Mouse (Mus musculus) midbrain, postnatal 0 days (tissue): ENCODE results near the gene Kmt2e. TPM values are rescaled to one million over a fixed set of nuclear protein-coding genes. Genes with fewer than 3 reads are reported as not detected.

Source experiments
- ATAC-seq: fragments of 200-750 bp; cut with Nextera tagmentation; 2 replicates; pipeline ENCODE4 v1.8.0; 2017; ENCODE audit warnings: moderate number of reproducible peaks, mild to moderate bottlenecking, moderate TSS enrichment, moderate library complexity; ENCODE audit not compliant: low FRiP score
- DNase-seq: peaks from one replicate; pipeline ENCODE4 v3.0.0-alpha.2; 2015; ENCODE audit warnings: low spot score
- H3K27ac ChIP-seq: fragments of 300-500 bp; sonication (generic); 2 replicates; pipeline ENCODE4 v1.5.1; 2014; ENCODE audit warnings: low read depth, mild to moderate bottlenecking, low read length, mixed read lengths
- H3K27me3 ChIP-seq: fragments of 300-500 bp; sonication (generic); 2 replicates; pipeline ENCODE4 v1.6.1; 2014; ENCODE audit warnings: low read length, control low read depth, mixed read lengths; ENCODE audit not compliant: insufficient read depth
- H3K36me3 ChIP-seq: fragments of 300-500 bp; sonication (generic); 2 replicates; pipeline ENCODE4 v1.6.1; 2014; ENCODE audit warnings: low read length, control low read depth, mixed read lengths; ENCODE audit not compliant: insufficient read depth
- H3K4me1 ChIP-seq: fragments of 300-500 bp; sonication (generic); 2 replicates; pipeline ENCODE4 v1.6.1; 2014; ENCODE audit warnings: mild to moderate bottlenecking, control low read depth, antibody characterized with exemption, low read length, mixed read lengths; ENCODE audit not compliant: insufficient read depth
- H3K4me2 ChIP-seq: fragments of 300-500 bp; sonication (generic); 2 replicates; pipeline ENCODE4 v1.6.1; 2014; ENCODE audit warnings: low read depth, mild to moderate bottlenecking, low read length, mixed read lengths; ENCODE audit not compliant: poor library complexity, severe bottlenecking
- H3K4me3 ChIP-seq: fragments of 300-500 bp; sonication (generic); 2 replicates; pipeline ENCODE4 v1.5.1; 2014; ENCODE audit warnings: low read depth, mild to moderate bottlenecking, low read length, moderate library complexity
- H3K9ac ChIP-seq: fragments of 300-500 bp; sonication (generic); replicated peaks from 2 replicates; pipeline ENCODE4 v1.6.1; 2014; ENCODE audit warnings: mild to moderate bottlenecking, low read length, moderate library complexity, mixed read lengths; ENCODE audit not compliant: poor library complexity, severe bottlenecking
- H3K9me3 ChIP-seq: fragments of 300-500 bp; sonication (generic); 2 replicates; pipeline ENCODE4 v1.6.1; 2016; ENCODE audit warnings: low read length, control low read depth
- CTCF ChIP-seq: IDR thresholded peaks from 2 replicates; pipeline ENCODE4 v1.5.1; 2016; ENCODE audit warnings: antibody characterized with exemption, mild to moderate bottlenecking
- WGBS: fragments of 180-500 bp; shearing (Covaris S2); extraction: QIAGEN DNeasy Blood & Tissue Kit; methylation state at CpG from one replicate; pipeline ENCODE4 v1.1.7; 2014; 5-methylcytosine and 5-hydroxymethylcytosine counted together
- polyA plus RNA-seq: library from polyadenylated mRNA; unstranded; fragments of >200 nt; fragmentation: Nextera tagmentation; extraction: Ambion mirVana; gene quantifications from 2 replicates; pipeline ENCODE4 v1.2.1, GENCODE M21; 2015
- total RNA-seq: library from RNA; depleted of rRNA; stranded (reverse); fragments of >200 nt; gene quantifications from 2 replicates; pipeline ENCODE4 v1.2.3, GENCODE M21; 2014

The Kmt2e gene
- total and polyA plus RNA-seq, 2 experiments from 2014 or later, result 49.3 to 144 TPM

DNA sequence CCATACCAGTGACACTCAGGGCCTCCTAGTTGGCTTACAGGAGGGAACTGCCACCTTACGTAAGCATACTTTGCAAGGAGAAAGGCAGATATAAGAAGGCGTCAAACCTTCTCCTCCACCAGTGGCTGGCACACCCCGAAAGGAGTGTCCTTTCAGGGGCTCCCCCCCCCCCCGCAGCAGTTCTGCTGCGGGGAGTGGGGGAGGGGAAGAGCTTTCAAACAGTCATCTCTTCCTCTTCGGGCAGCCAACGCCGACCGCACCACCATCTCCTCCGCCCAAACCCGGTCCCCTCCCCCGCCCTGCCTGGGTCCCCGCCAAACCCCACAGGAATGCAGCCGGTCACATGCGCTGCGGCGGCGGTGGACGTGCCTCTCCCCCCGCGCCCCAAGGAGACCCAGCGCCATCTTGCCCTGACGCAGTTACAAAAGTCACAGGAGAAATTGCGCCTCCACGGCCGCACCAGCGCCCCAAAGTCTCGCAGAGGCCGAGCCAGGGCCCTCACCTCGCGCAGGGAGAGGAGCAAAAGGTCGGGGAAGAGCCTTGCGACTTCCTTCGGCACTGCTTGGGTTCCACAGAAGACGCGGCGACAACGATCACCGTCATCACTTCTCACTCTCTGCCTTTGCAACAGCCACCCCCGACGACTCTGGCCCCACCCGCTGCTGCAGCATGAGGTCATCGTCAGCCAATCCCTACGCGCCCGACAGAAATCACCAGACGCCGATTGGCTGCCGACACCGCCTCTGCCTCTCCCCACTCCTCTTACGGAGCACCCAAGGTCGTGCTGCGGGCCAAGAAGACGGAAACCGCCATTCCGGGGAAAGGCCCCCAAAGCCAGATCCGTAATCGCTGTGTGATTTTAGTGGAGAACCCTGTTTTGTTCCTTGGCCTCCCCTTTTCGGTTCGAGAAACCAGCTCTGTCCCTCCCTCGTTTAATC, 1.3 kb upstream of the Kmt2e start:
- Histone ChIP-seq H3K27me3 (no peaks in the 10 kb centered on the region), H3K4me1 (no peaks in the 10 kb centered on the region; the same call in 1 of the 2 replicates), H3K27ac (peak overlapping the region; percentile 100), H3K9ac (peak overlapping the region; percentile 93), H3K4me3 (peak overlapping the region; percentile 95), H3K36me3 (no peaks in the 10 kb centered on the region), H3K9me3 (no peaks in the 10 kb centered on the region), H3K4me2 (peak overlapping the region; percentile 80)
- DNase-seq (peak; percentile 99), ATAC-seq (peak; percentile 92)
- no peak for TF ChIP-seq CTCF
- WGBS, result under 1% methylated on average over 57 of the region's 61 CpGs

DNA sequence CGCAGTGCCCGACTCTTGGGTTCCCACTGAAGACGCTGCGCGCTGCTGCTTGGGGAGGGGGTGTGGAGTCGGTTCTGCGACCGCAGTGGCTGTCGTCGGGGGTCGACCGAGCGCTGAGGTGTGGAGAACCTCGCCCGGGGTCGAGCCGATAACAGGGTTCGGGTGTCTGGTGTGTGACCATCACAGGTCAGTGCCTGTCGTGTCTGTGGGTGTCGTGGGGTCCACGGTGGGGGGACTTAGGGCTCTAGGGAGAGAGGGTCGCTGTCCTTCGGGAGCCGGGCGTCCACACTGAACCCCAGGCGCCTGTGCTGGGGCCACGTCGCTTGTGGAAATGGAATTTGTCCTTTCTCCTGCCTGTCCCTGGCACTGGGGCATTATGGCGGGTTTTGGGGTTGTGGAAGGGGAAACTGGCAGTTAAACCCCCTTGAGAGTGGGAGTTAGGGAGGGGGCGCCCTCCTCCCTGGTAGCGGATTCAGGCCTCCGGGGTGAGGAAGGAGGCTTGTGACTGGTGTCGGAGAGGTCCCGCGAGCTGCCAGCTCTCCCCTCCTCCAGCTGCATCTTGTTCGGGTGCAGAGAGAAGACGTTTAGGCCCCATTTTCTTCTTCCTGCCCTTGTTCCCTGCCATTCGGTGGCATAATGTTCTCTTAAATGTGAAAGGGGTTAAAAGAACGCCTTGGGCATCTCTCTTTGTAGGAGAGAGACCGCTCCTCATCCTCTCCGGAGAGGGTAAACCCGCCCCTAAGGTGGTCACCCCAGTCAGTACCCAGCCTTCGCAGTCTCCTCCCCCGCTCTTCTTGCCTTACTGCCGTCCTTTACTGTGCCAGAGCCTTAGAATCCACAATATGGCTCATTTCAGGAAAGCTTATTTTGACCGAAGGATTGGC, 599 bp downstream of the Kmt2e start:
- H3K27me3 ChIP-seq, result no peaks in the 10 kb centered on the region
- WGBS, result 0% methylated on average over 42 of the region's 46 CpGs
- ATAC-seq (peak; percentile 0; the same call in 1 of the 2 replicates), DNase-seq (peak; percentile 72)
- peak overlapping the region; percentile 100 for H3K27ac ChIP-seq
- peak overlapping the region; percentile 93 for H3K9ac ChIP-seq
- no peaks in the 10 kb centered on the region for H3K36me3 ChIP-seq
- no peak for TF ChIP-seq CTCF
- no peaks in the 10 kb centered on the region for H3K9me3 ChIP-seq
- peaks cover 4% of the 10 kb centered on the region; the same call in 1 of the 2 replicates for H3K4me1 ChIP-seq
- H3K4me3 ChIP-seq, result peak overlapping the region; percentile 95
- peak overlapping the region; percentile 80 for H3K4me2 ChIP-seq

DNA sequence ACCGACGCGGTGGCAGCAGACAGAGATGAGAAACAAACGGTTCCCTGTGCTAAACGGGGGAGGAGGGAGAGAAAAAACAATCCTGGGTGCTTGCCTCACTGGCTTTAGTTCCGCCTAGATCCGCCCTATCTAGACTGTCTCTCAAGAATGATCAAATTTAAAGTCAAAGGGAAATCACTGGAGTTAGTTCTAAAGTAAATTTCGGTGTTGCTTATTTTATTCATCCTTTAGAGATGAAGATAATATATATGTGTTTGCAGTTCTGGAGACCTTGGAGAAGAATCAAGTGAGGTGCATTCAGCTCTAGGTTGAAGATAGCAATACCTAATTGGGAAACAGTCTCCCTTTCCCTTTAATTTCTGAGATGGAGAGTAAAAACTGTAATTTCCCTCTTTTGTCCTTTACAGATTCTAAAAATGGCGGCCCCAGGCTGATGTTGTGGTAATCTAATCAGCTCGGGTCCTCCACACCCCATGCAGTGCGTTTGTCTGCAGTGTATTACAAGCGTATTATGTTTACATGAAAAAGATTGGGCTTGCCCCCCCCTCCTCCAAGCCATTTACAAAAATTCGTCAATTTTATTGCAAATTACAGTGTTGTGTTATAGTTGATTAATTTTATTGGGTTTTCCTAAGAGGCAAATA, 1.4 kb downstream of the Kmt2e start:
- under 1% methylated on average over 13 of the region's 13 CpGs for WGBS
- peak; percentile 79 for DNase-seq

DNA sequence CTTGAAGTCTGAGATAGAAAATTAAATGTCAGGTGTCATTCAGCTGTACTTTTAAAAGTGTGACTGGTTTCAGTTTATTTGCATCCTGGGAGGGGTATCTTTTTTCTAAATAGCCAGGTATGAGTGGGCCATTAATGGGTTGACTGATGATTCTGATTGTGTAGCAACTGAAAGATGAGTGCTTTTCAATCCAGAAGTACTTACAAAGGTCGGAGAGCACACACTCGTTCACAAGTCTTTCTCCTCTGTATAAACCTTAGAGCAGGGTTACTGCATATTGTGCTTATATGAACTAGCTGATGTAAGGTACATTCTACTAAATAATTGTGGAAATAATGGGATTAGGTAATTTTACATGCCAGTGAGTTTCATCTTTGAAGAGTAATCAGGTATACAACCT, 2.5 kb downstream of the Kmt2e start:
- 5% methylated on average over 2 of the region's 2 CpGs for WGBS
- H3K36me3 ChIP-seq, result no peaks in the 10 kb centered on the region
- no peaks in the 10 kb centered on the region for H3K9me3 ChIP-seq
- H3K4me3 ChIP-seq, result peak overlapping the region; percentile 95
- DNase-seq (no peak), ATAC-seq (no peak)
- H3K27ac ChIP-seq, result no peak overlapping the region
- TF ChIP-seq CTCF, result no peak
- H3K9ac ChIP-seq, result peak overlapping the region; percentile 34; the same call in 1 of the 2 replicates
- peaks cover 4% of the 10 kb centered on the region; the same call in 1 of the 2 replicates for H3K4me1 ChIP-seq
- H3K4me2 ChIP-seq, result peak overlapping the region; percentile 80
- no peaks in the 10 kb centered on the region for H3K27me3 ChIP-seq

More for the DNA sequence above, 1.4 kb downstream of the Kmt2e start:
- Histone ChIP-seq H3K36me3 (no peaks in the 10 kb centered on the region), H3K4me3 (peak overlapping the region; percentile 95), H3K27ac (peak overlapping the region; percentile 100), H3K9me3 (no peaks in the 10 kb centered on the region), H3K4me2 (peak overlapping the region; percentile 80), H3K4me1 (peaks cover 4% of the 10 kb centered on the region; the same call in 1 of the 2 replicates), H3K9ac (peak overlapping the region; percentile 93), H3K27me3 (no peaks in the 10 kb centered on the region)
- ATAC-seq, result no peak
- TF ChIP-seq CTCF, result no peak

DNA sequence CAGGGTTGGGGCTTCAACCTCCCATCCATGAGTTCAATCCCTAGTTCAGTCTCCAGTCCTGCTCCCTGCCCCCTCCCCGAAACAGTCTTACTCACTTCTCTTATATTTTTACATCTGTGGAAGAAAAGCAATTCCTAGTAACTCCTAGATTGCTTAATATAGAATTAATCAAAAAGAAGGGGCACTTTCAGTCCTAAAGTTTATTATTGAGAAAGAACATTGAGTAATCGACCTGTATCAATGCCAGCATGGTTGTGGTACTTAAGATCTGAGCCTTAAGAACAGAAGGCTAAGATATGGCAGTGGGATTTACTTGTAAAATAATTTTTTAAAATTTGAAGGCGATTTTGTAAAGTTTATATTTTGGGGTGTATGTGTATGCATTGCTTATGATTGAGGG, 5.6 kb downstream of the Kmt2e start:
- Histone ChIP-seq H3K4me1 (peaks cover 4% of the 10 kb centered on the region; the same call in 1 of the 2 replicates), H3K36me3 (no peaks in the 10 kb centered on the region), H3K9me3 (no peaks in the 10 kb centered on the region), H3K27me3 (no peaks in the 10 kb centered on the region), H3K4me3 (no peak overlapping the region), H3K4me2 (no peak overlapping the region), H3K27ac (no peak overlapping the region), H3K9ac (no peak overlapping the region)
- DNase-seq, result no peak
- ATAC-seq, result no peak
- no peak for TF ChIP-seq CTCF
- WGBS, result 85% methylated on average over 3 of the region's 3 CpGs
